Mouse (Mus musculus) CH12.LX (cell line): Measurements from ENCODE around the gene Osgin1. TPM values are rescaled to one million over a fixed set of nuclear protein-coding genes. Genes with fewer than 3 reads are reported as not detected.

Source experiments
- DNase-seq: peaks from one replicate; pipeline ENCODE4 v3.0.0-alpha.2; 2013; ENCODE audit errors: extremely low read depth
- H3K27ac ChIP-seq: 2 replicates; pipeline ENCODE4 v1.5.1; 2012; ENCODE audit warnings: low read depth, mild to moderate bottlenecking, control low read depth, moderate library complexity; ENCODE audit not compliant: insufficient read depth
- H3K27me3 ChIP-seq: replicated peaks from 2 replicates; pipeline ENCODE3; 2012; ENCODE audit warnings: inconsistent platforms
- H3K36me3 ChIP-seq, 2 experiments: replicated peaks in 1 of 2; 2 replicates each; pipeline versions ENCODE3 to v1.6.1; 2012; ENCODE audit warnings: inconsistent platforms in 1 of 2, low read length in 1 of 2, mild to moderate bottlenecking in 1 of 2, mixed read lengths in 1 of 2, moderate library complexity in 1 of 2; ENCODE audit not compliant: control insufficient read depth in 1 of 2, insufficient read depth in 1 of 2
- H3K4me1 ChIP-seq, 2 experiments: 2 replicates each; pipeline ENCODE4 v1.6.1; 2012; ENCODE audit warnings: inconsistent platforms in 1 of 2, moderate library complexity in 1 of 2; ENCODE audit not compliant: insufficient read depth in 2 of 2, control insufficient read depth in 1 of 2
- H3K4me2 ChIP-seq: 2 replicates; pipeline ENCODE4 v1.6.1; 2012; ENCODE audit warnings: low read depth, mild to moderate bottlenecking, control low read depth; ENCODE audit not compliant: poor library complexity, insufficient read depth, severe bottlenecking
- H3K4me3 ChIP-seq, 3 experiments: fragments of 150-350 bp in 1 of 3; sonication (generic) in 1 of 3; replicated peaks in 1 of 3; 2 replicates each; pipeline versions ENCODE3 to v1.5.1; 2011 to 2012; ENCODE audit warnings: low read depth in 2 of 3, low read length in 2 of 3, mild to moderate bottlenecking in 2 of 3, moderate library complexity in 2 of 3, control low read depth in 1 of 3, improper control_type of control experiment in 1 of 3, inconsistent platforms in 1 of 3, mixed read lengths in 1 of 3; ENCODE audit not compliant: poor library complexity in 1 of 3
- H3K79me2 ChIP-seq: replicated peaks from 2 replicates; pipeline ENCODE4 v1.6.1; 2012; ENCODE audit warnings: mild to moderate bottlenecking, moderate library complexity; ENCODE audit not compliant: control insufficient read depth, poor library complexity, insufficient read depth, severe bottlenecking; ENCODE audit errors: extremely low read depth
- H3K9ac ChIP-seq: 2 replicates; pipeline ENCODE4 v1.6.1; 2012; ENCODE audit warnings: low read depth, mild to moderate bottlenecking, control low read depth, moderate library complexity; ENCODE audit not compliant: insufficient read depth
- H3K9me3 ChIP-seq: replicated peaks from 2 replicates; pipeline ENCODE3; 2012; ENCODE audit warnings: low read length, inconsistent platforms, mixed read lengths
- ELF1 ChIP-seq: IDR thresholded peaks from 2 replicates; pipeline ENCODE4 v1.6.1; 2014; ENCODE audit warnings: low read depth, mild to moderate bottlenecking, inconsistent platforms, low read length, improper control_type of control experiment
- ETS1 ChIP-seq: conservative IDR thresholded peaks from 2 replicates; pipeline ENCODE4 v1.6.1; 2012; ENCODE audit warnings: low read depth, mild to moderate bottlenecking, inconsistent platforms, low read length, improper control_type of control experiment, moderate library complexity
- HCFC1 ChIP-seq: IDR thresholded peaks from 2 replicates; pipeline ENCODE4 v1.6.1; 2012; ENCODE audit warnings: low read depth, mild to moderate bottlenecking, inconsistent platforms, low read length, improper control_type of control experiment
- IRF4 ChIP-seq: IDR thresholded peaks from 2 replicates; pipeline ENCODE4 v1.6.1; 2014; ENCODE audit warnings: low read depth, mild to moderate bottlenecking, inconsistent platforms, low read length, improper control_type of control experiment
- MAFK ChIP-seq: IDR thresholded peaks from 2 replicates; pipeline ENCODE4 v1.6.1; 2011; ENCODE audit warnings: low read length, improper control_type of control experiment; ENCODE audit not compliant: insufficient replicate concordance
- MAZ ChIP-seq: IDR thresholded peaks from 2 replicates; pipeline ENCODE4 v1.6.1; 2012; ENCODE audit warnings: low read depth, mild to moderate bottlenecking, inconsistent platforms, low read length, improper control_type of control experiment, moderate library complexity
- PAX5 ChIP-seq: IDR thresholded peaks from 2 replicates; pipeline ENCODE4 v1.6.1; 2012; ENCODE audit warnings: low read length, inconsistent platforms, mixed read lengths
- POLR2AphosphoS2 ChIP-seq: IDR thresholded peaks from 2 replicates; pipeline ENCODE4 v1.6.1; 2011; ENCODE audit warnings: low read depth, low read length, improper control_type of control experiment
- RAD21 ChIP-seq: IDR thresholded peaks from 2 replicates; pipeline ENCODE4 v1.6.1; 2011; ENCODE audit warnings: low read depth, mild to moderate bottlenecking, low read length, improper control_type of control experiment, moderate library complexity
- SMC3 ChIP-seq: IDR thresholded peaks from 2 replicates; pipeline ENCODE4 v1.6.1; 2011; ENCODE audit warnings: low read depth, low read length, improper control_type of control experiment
- TBP ChIP-seq: conservative IDR thresholded peaks from 2 replicates; pipeline ENCODE4 v1.6.1; 2011; ENCODE audit warnings: low read depth, low read length, improper control_type of control experiment
- USF1 ChIP-seq: IDR thresholded peaks from 2 replicates; pipeline ENCODE4 v1.6.1; 2014; ENCODE audit warnings: low read depth, mild to moderate bottlenecking, inconsistent platforms, low read length, improper control_type of control experiment
- USF2 ChIP-seq: conservative IDR thresholded peaks from 2 replicates; pipeline ENCODE4 v1.6.1; 2011; ENCODE audit warnings: low read depth, low read length, improper control_type of control experiment
- ZC3H11A ChIP-seq: IDR thresholded peaks from 2 replicates; pipeline ENCODE4 v1.6.1; 2012; ENCODE audit warnings: low read depth, mild to moderate bottlenecking, inconsistent platforms, low read length, improper control_type of control experiment
- ZKSCAN1 ChIP-seq: IDR thresholded peaks from 2 replicates; pipeline ENCODE4 v1.6.1; 2012; ENCODE audit warnings: low read depth, inconsistent platforms, low read length, improper control_type of control experiment, borderline replicate concordance
- ZMIZ1 ChIP-seq: IDR thresholded peaks from 2 replicates; pipeline ENCODE4 v1.6.1; 2012; ENCODE audit warnings: low read depth, mild to moderate bottlenecking, inconsistent platforms, low read length, improper control_type of control experiment
- dilution Hi-C: fragments of 300-500 bp; cut with MboI; formaldehyde crosslinking; loops from 2 replicates; pipeline ENCODE4 v1.14.3; 2020; ENCODE audit warnings: low sequenced_read_pairs; ENCODE audit not compliant: extremely low pct_unique_long_range_greater_than_20kb, extremely low pct_ligation_motif_present
- in situ Hi-C: fragments of 300-500 bp; cut with MboI; formaldehyde crosslinking; loops from 3 replicates; pipeline ENCODE4 v1.14.3; 2019; ENCODE audit warnings: low sequenced_read_pairs, low pct_ligation_motif_present, low pct_unique_long_range_greater_than_20kb, mixed read lengths
- polyA plus RNA-seq: library from polyadenylated mRNA; unstranded; fragments of >175 nt; gene quantifications from 2 replicates; pipeline ENCODE4 v1.2.1, GENCODE M21; 2012; ENCODE audit warnings: low read depth; ENCODE audit not compliant: insufficient read length
- total RNA-seq, 2 experiments: library from RNA; depleted of rRNA; stranded (reverse); fragments of 300-350 nt in 1 of 2; fragments of >200 nt in 1 of 2; gene quantifications; 2 replicates each; pipeline ENCODE4 v1.2.3; 2012 to 2014

Osgin1 gene
- total and polyA plus RNA-seq, 3 experiments = 0.15 to 3.0 (median 0.47) TPM

- peaks cover 44 to 58% of the 10 kb centered on the region in 2 experiments for H3K36me3 ChIP-seq
- in situ Hi-C loops = no loop called here
- H3K4me3 ChIP-seq = no peak overlapping the region
Measured at GRCm38 (mm10) chr8:119404648-119405047, 29.3 kb upstream of the Osgin1 start.

DNA sequence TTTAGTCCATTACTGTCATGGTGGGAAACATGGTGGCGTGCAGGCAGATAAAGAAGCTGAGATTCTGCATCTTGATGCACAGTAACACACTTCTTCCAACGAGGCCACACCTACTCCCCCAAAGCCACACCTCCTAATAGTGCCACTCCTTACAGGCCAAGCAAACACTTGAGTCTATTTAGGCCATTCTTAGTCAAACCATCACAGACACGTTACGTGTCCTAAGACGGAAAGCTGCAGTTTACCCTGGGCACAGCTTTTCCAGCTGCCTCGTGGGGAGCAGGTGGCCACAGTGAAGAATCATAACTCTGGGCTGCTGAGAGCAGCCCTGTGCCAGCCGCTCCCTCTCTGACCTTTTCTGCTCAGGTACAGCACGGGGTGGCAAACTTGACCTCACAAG lies 25.6 kb upstream of the Osgin1 start:
- Histone ChIP-seq H3K4me3 (no peak overlapping the region), H3K9ac (no peak overlapping the region), H3K36me3 (peaks cover 52 to 60% of the 10 kb centered on the region in 2 experiments), H3K9me3 (no peaks in the 10 kb centered on the region), H3K79me2 (no peaks in the 10 kb centered on the region), H3K27ac (no peak overlapping the region), H3K4me1 (peaks cover 10 to 31% of the 10 kb centered on the region in 2 experiments; a peak in 2 of 4 replicates), H3K4me2 (no peak overlapping the region), H3K27me3 (peaks cover 2% of the 10 kb centered on the region)
- in situ Hi-C loops (no loop called here), dilution Hi-C loops (no loop called here)
- no peak for DNase-seq
- TF ChIP-seq TBP = no peak
- no peak for TF ChIP-seq POLR2AphosphoS2
- no peak for TF ChIP-seq ZMIZ1
- no peak for TF ChIP-seq HCFC1
- no peak for TF ChIP-seq MAFK
- no peak for TF ChIP-seq ETS1
- TF ChIP-seq ELF1 = no peak
- TF ChIP-seq ZKSCAN1 = no peak
- TF ChIP-seq IRF4 = no peak
- no peak for TF ChIP-seq USF1
- no peak for TF ChIP-seq MAZ
- TF ChIP-seq USF2 = no peak
- no peak for TF ChIP-seq ZC3H11A
- TF ChIP-seq SMC3 = no peak

More at GRCm38 (mm10) chr8:119404648-119405047, 29.3 kb upstream of the Osgin1 start:
- TF ChIP-seq PAX5 (no peak), SMC3 (no peak), ZC3H11A (no peak), RAD21 (no peak)
- TF ChIP-seq, all 38 proteins: peak for 0
- no peak overlapping the region for H3K4me2 ChIP-seq
- dilution Hi-C loops = no loop called here
- 0 out of 2 replicates have a peak overlapping the region, but pooled peaks have one; percentile 30 for H3K27ac ChIP-seq
- H3K9me3 ChIP-seq = no peaks in the 10 kb centered on the region
- peaks cover 6 to 19% of the 10 kb centered on the region in 2 experiments; a peak in 2 of 4 replicates for H3K4me1 ChIP-seq
- H3K79me2 ChIP-seq = no peaks in the 10 kb centered on the region
- no peak overlapping the region for H3K9ac ChIP-seq
- DNase-seq = no peak
- no peaks in the 10 kb centered on the region for H3K27me3 ChIP-seq
